Mouse (Mus musculus) G1E (cell line): ENCODE data around the gene Sh3kbp1. TPM values are rescaled to one million over a fixed set of nuclear protein-coding genes. Genes with fewer than 3 reads are reported as not detected.
A peak's percentile ranks its signal among the peaks of the same experiment; 100 is the strongest.

Source experiments
- ATAC-seq: 2 replicates; pipeline ENCODE4 v1.8.0; 2016; ENCODE audit warnings: mild to moderate bottlenecking; ENCODE audit not compliant: insufficient number of reproducible peaks, poor library complexity, low FRiP score, severe bottlenecking; ENCODE audit errors: extremely low read depth
- DNase-seq: peaks from one replicate; pipeline ENCODE4 v3.0.0; 2012; ENCODE audit warnings: low spot score
- H3K27me3 ChIP-seq: 2 replicates; pipeline ENCODE4 v1.6.1; 2012; ENCODE audit warnings: mild to moderate bottlenecking, low read length, inconsistent platforms; ENCODE audit not compliant: insufficient read depth
- H3K36me3 ChIP-seq: replicated peaks from 2 replicates; pipeline ENCODE3; 2012; ENCODE audit warnings: mild to moderate bottlenecking, inconsistent platforms
- H3K4me1 ChIP-seq: 2 replicates; pipeline ENCODE4 v1.6.1; 2012; ENCODE audit warnings: low read depth, low read length, inconsistent platforms, mixed read lengths; ENCODE audit not compliant: insufficient read depth
- H3K4me3 ChIP-seq: 2 replicates; pipeline ENCODE4 v1.5.1; 2012; ENCODE audit warnings: low read depth, mild to moderate bottlenecking, inconsistent platforms, low read length, moderate library complexity, mixed read lengths
- H3K9me3 ChIP-seq: replicated peaks from 2 replicates; pipeline ENCODE4 v1.6.1; 2012; ENCODE audit warnings: inconsistent platforms
- CTCF ChIP-seq: IDR thresholded peaks from 2 replicates; pipeline ENCODE4 v1.5.1; 2012; ENCODE audit warnings: low read depth, low read length, inconsistent platforms, mixed read lengths
- GATA1 ChIP-seq: IDR thresholded peaks from 2 replicates; pipeline ENCODE4 v1.6.1; 2012; ENCODE audit warnings: borderline replicate concordance, low read length, inconsistent platforms, mixed read lengths
- GATA2 ChIP-seq: IDR thresholded peaks from 2 replicates; pipeline ENCODE4 v1.6.1; 2012; ENCODE audit warnings: low read depth, low read length, inconsistent platforms, borderline replicate concordance
- POLR2AphosphoS5 ChIP-seq: IDR thresholded peaks from 2 replicates; pipeline ENCODE4 v1.6.1; 2012; ENCODE audit warnings: low read depth, low read length, inconsistent platforms; ENCODE audit not compliant: insufficient replicate concordance
- TAL1 ChIP-seq: conservative IDR thresholded peaks from 2 replicates; pipeline ENCODE4 v1.6.1; 2012; ENCODE audit warnings: low read depth, low read length, inconsistent platforms, mixed read lengths
- polyA plus RNA-seq: library from polyadenylated mRNA; stranded (reverse); fragments of >175 nt; gene quantifications from 2 replicates; pipeline ENCODE4 v1.2.3, GENCODE M21; 2012
- total RNA-seq, 2 experiments: library from RNA; stranded (forward) in 1 of 2; stranded (reverse) in 1 of 2; fragments of 200-1000 nt in 1 of 2; fragments of >200 nt in 1 of 2; fragmentation: Nextera tagmentation in 1 of 2; gene quantifications; 2 replicates each; pipeline ENCODE4 v1.2.3; 2014 to 2017

The Sh3kbp1 gene
- total and polyA plus RNA-seq, 3 experiments, result 13.3 to 242 (median 231) TPM

GRCm38 (mm10) chrX:159835239-159835638, 208.2 kb downstream of the Sh3kbp1 start:
- no peak for TF ChIP-seq TAL1
- no peak for TF ChIP-seq GATA2

GRCm38 (mm10) chrX:159837379-159837778, 210.3 kb downstream of the Sh3kbp1 start:
- peak; percentile 4 for DNase-seq
- no peak for TF ChIP-seq CTCF
- TF ChIP-seq GATA2, result no peak
- peaks cover 5% of the 10 kb centered on the region for H3K36me3 ChIP-seq
- peak; percentile 68 for ATAC-seq
- H3K27me3 ChIP-seq, result no peaks in the 10 kb centered on the region
- no peak overlapping the region for H3K4me3 ChIP-seq
- no peaks in the 10 kb centered on the region for H3K9me3 ChIP-seq
- peaks cover 4% of the 10 kb centered on the region; the same call in 1 of the 2 replicates for H3K4me1 ChIP-seq

More at GRCm38 (mm10) chrX:159835239-159835638, 208.2 kb downstream of the Sh3kbp1 start:
- no peak for ATAC-seq
- H3K4me3 ChIP-seq, result no peak overlapping the region
- H3K27me3 ChIP-seq, result no peaks in the 10 kb centered on the region
- peaks cover 8% of the 10 kb centered on the region for H3K36me3 ChIP-seq
- no peaks in the 10 kb centered on the region for H3K9me3 ChIP-seq
- no peak for DNase-seq
- H3K4me1 ChIP-seq, result peaks cover 4% of the 10 kb centered on the region; the same call in 1 of the 2 replicates

- Histone ChIP-seq H3K9me3 (no peaks in the 10 kb centered on the region), H3K4me3 (no peak overlapping the region), H3K27me3 (no peaks in the 10 kb centered on the region), H3K36me3 (peaks cover 5% of the 10 kb centered on the region), H3K4me1 (peaks cover 4% of the 10 kb centered on the region; the same call in 1 of the 2 replicates)
- TF ChIP-seq GATA2, result no peak
- TF ChIP-seq CTCF, result no peak
- TF ChIP-seq POLR2AphosphoS5, result no peak
- TF ChIP-seq TAL1, result no peak
- TF ChIP-seq GATA1, result no peak
- DNase-seq (no peak), ATAC-seq (no peak)
These were observed 212.7 kb downstream of the Sh3kbp1 start for GRCm38 (mm10) chrX:159839786-159840185.

DNA sequence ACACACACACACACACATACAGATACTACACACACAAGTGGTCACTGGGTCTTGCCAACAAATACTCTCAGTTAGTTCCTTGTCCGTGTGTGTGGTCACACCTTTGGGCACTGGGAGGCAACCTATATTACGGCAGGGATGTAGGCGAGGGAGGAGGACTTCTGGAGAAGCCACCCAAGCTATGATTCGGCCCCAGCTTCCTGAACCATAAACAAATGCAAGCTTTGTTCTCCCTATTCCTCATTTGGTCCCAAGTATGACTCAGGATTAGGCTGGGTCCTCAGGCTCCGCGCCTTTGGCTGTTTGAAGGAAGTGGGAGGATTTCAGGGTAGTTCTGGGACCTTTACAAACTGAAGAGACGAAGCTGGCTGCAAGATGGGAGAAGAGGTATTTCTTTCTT, 213.2 kb downstream of the Sh3kbp1 start:
- ATAC-seq (no peak), DNase-seq (no peak)
- peaks cover 4% of the 10 kb centered on the region; the same call in 1 of the 2 replicates for H3K4me1 ChIP-seq
- peaks cover 3% of the 10 kb centered on the region for H3K36me3 ChIP-seq
- H3K9me3 ChIP-seq, result no peaks in the 10 kb centered on the region
- TF ChIP-seq GATA1 (no peak), GATA2 (no peak), POLR2AphosphoS5 (no peak), CTCF (no peak), TAL1 (no peak)
- no peaks in the 10 kb centered on the region for H3K27me3 ChIP-seq
- no peak overlapping the region for H3K4me3 ChIP-seq

DNA sequence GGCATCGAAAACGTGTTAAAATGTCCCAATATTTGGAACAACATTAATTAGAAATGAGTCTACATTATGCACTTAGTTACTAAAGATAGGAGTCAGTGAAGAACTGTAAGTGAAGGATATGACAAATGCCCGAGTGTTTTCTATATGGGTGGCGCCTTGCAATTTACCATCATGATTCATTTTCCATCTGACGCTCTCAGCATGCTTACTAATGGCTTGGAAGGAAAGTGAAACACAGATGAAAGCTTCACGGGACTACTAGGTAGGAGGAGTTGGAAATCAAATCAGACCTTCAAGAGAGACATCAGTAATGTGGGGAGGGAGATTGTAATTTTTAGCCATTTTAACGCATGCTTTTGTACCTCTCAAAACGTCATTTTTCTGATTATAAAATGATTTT, 223.7 kb downstream of the Sh3kbp1 start:
- no peaks in the 10 kb centered on the region for H3K4me1 ChIP-seq
- no peak for DNase-seq
- peaks cover 3% of the 10 kb centered on the region for H3K36me3 ChIP-seq
- H3K9me3 ChIP-seq, result no peaks in the 10 kb centered on the region
- no peak for TF ChIP-seq GATA2
- TF ChIP-seq POLR2AphosphoS5, result no peak
- TF ChIP-seq GATA1, result no peak
- no peak for TF ChIP-seq CTCF
- no peak for TF ChIP-seq TAL1
- no peak overlapping the region for H3K4me3 ChIP-seq
- no peak for ATAC-seq
- H3K27me3 ChIP-seq, result no peaks in the 10 kb centered on the region

- ATAC-seq (no peak), DNase-seq (no peak)
- H3K27me3 ChIP-seq, result no peaks in the 10 kb centered on the region
- no peaks in the 10 kb centered on the region for H3K4me1 ChIP-seq
- H3K36me3 ChIP-seq, result peaks cover 3% of the 10 kb centered on the region
- no peaks in the 10 kb centered on the region for H3K9me3 ChIP-seq
- no peak for TF ChIP-seq CTCF
- no peak for TF ChIP-seq GATA2
- no peak for TF ChIP-seq GATA1
- no peak for TF ChIP-seq POLR2AphosphoS5
- no peak for TF ChIP-seq TAL1
- no peak overlapping the region for H3K4me3 ChIP-seq
These were observed 229.8 kb downstream of the Sh3kbp1 start for GRCm38 (mm10) chrX:159856866-159857265.

- TF ChIP-seq POLR2AphosphoS5, result no peak
- TF ChIP-seq GATA2, result no peak
- no peak for TF ChIP-seq GATA1
- TF ChIP-seq TAL1, result no peak
- TF ChIP-seq CTCF, result no peak
These were observed 231.1 kb downstream of the Sh3kbp1 start for GRCm38 (mm10) chrX:159858126-159858525.

More at GRCm38 (mm10) chrX:159858126-159858525, 231.1 kb downstream of the Sh3kbp1 start:
- H3K27me3 ChIP-seq, result no peaks in the 10 kb centered on the region
- no peak overlapping the region for H3K4me3 ChIP-seq
- H3K36me3 ChIP-seq, result no peaks in the 10 kb centered on the region
- H3K4me1 ChIP-seq, result no peaks in the 10 kb centered on the region
- ATAC-seq (no peak), DNase-seq (no peak)
- H3K9me3 ChIP-seq, result no peaks in the 10 kb centered on the region
